Mouse (Mus musculus): ENCODE data around the gene Ly6g6c. TPM values are rescaled to one million over a fixed set of nuclear protein-coding genes. Genes with fewer than 3 reads are reported as not detected.

Gene Ly6g6c
- total and polyA plus RNA-seq, 2 experiments: not detected

- Histone ChIP-seq H3K27ac (replicated peaks; ENCODE audit: insufficient read depth, low read depth, low read length) (peak overlapping the region; percentile 18), H3K27me3 (ENCODE audit: control insufficient read depth, insufficient read depth, low read length) (no peaks in the 10 kb centered on the region), H3K79me2 (ENCODE audit: control insufficient read depth, insufficient read depth, low read length) (no peaks in the 10 kb centered on the region), H3K36me3 (ENCODE audit: control insufficient read depth, insufficient read depth, low read length) (no peaks in the 10 kb centered on the region), H3K4me1 (ENCODE audit: control insufficient read depth, insufficient read depth, low read length) (no peaks in the 10 kb centered on the region), H3K9ac (ENCODE audit: low read depth, low read length) (no peak overlapping the region), H3K4me3 (ENCODE audit: insufficient read depth, low read depth, low read length) (no peak overlapping the region)
- TF ChIP-seq POLR2A (IDR thresholded peaks at IDR 0.05; ENCODE audit: extremely low read depth, insufficient read depth, low read length) (no peak), CTCF (IDR thresholded peaks at IDR 0.05; ENCODE audit: low read depth, low read length) (no peak)
- WGBS: 56% methylated on average over 4 of the region's 4 CpGs
- no peak for DNase-seq (ENCODE audit: extremely low read depth, low read depth, low spot score)
Observed at GRCm38 (mm10) chr17:35023756-35024155, 41.4 kb upstream of the Ly6g6c start.

GRCm38 (mm10) chr17:35024261-35024660 lies 40.9 kb upstream of the Ly6g6c start:
- TF ChIP-seq POLR2A (IDR thresholded peaks at IDR 0.05; ENCODE audit: extremely low read depth, insufficient read depth, low read length) (no peak), CTCF (IDR thresholded peaks at IDR 0.05; ENCODE audit: low read depth, low read length) (no peak)
- no peaks in the 10 kb centered on the region for H3K4me1 ChIP-seq (ENCODE audit: control insufficient read depth, insufficient read depth, low read length)
- WGBS: 73% methylated on average over 13 of the region's 13 CpGs
- H3K27ac ChIP-seq (replicated peaks; ENCODE audit: insufficient read depth, low read depth, low read length): peak overlapping the region; percentile 18
- H3K27me3 ChIP-seq (ENCODE audit: control insufficient read depth, insufficient read depth, low read length): no peaks in the 10 kb centered on the region
- DNase-seq (ENCODE audit: extremely low read depth, low read depth, low spot score): no peak
- no peak overlapping the region for H3K9ac ChIP-seq (ENCODE audit: low read depth, low read length)
- no peaks in the 10 kb centered on the region for H3K36me3 ChIP-seq (ENCODE audit: control insufficient read depth, insufficient read depth, low read length)
- H3K4me3 ChIP-seq (ENCODE audit: insufficient read depth, low read depth, low read length): no peak overlapping the region
- H3K79me2 ChIP-seq (ENCODE audit: control insufficient read depth, insufficient read depth, low read length): no peaks in the 10 kb centered on the region

- no peak for TF ChIP-seq CTCF (IDR thresholded peaks at IDR 0.05; ENCODE audit: low read depth, low read length)
- no peak for TF ChIP-seq POLR2A (IDR thresholded peaks at IDR 0.05; ENCODE audit: extremely low read depth, insufficient read depth, low read length)
- Histone ChIP-seq H3K27ac (replicated peaks; ENCODE audit: insufficient read depth, low read depth, low read length) (0 out of 2 replicates have a peak overlapping the region, but pooled peaks have one; percentile 2), H3K27me3 (ENCODE audit: control insufficient read depth, insufficient read depth, low read length) (no peaks in the 10 kb centered on the region), H3K79me2 (ENCODE audit: control insufficient read depth, insufficient read depth, low read length) (no peaks in the 10 kb centered on the region), H3K9ac (ENCODE audit: low read depth, low read length) (no peak overlapping the region), H3K4me3 (ENCODE audit: insufficient read depth, low read depth, low read length) (no peak overlapping the region), H3K4me1 (ENCODE audit: control insufficient read depth, insufficient read depth, low read length) (no peaks in the 10 kb centered on the region), H3K36me3 (ENCODE audit: control insufficient read depth, insufficient read depth, low read length) (no peaks in the 10 kb centered on the region)
- 64% methylated on average over 10 of the region's 10 CpGs for WGBS
- no peak for DNase-seq (ENCODE audit: extremely low read depth, low read depth, low spot score)
Observed at GRCm38 (mm10) chr17:35024691-35025488, 40.3 kb upstream of the Ly6g6c start.

- H3K27ac ChIP-seq (replicated peaks; ENCODE audit: insufficient read depth, low read depth, low read length): no peak overlapping the region
- DNase-seq (ENCODE audit: extremely low read depth, low read depth, low spot score): no peak
- H3K79me2 ChIP-seq (ENCODE audit: control insufficient read depth, insufficient read depth, low read length): no peaks in the 10 kb centered on the region
- no peaks in the 10 kb centered on the region for H3K4me1 ChIP-seq (ENCODE audit: control insufficient read depth, insufficient read depth, low read length)
- 91% methylated on average over 5 of the region's 5 CpGs for WGBS
- TF ChIP-seq POLR2A (IDR thresholded peaks at IDR 0.05; ENCODE audit: extremely low read depth, insufficient read depth, low read length): no peak
- no peak for TF ChIP-seq CTCF (IDR thresholded peaks at IDR 0.05; ENCODE audit: low read depth, low read length)
- no peaks in the 10 kb centered on the region for H3K36me3 ChIP-seq (ENCODE audit: control insufficient read depth, insufficient read depth, low read length)
- no peaks in the 10 kb centered on the region for H3K27me3 ChIP-seq (ENCODE audit: control insufficient read depth, insufficient read depth, low read length)
- H3K4me3 ChIP-seq (ENCODE audit: insufficient read depth, low read depth, low read length): no peak overlapping the region
- no peak overlapping the region for H3K9ac ChIP-seq (ENCODE audit: low read depth, low read length)
Observed at GRCm38 (mm10) chr17:35026206-35026605, 39.0 kb upstream of the Ly6g6c start.

GRCm38 (mm10) chr17:35027277-35028068 lies 37.7 kb upstream of the Ly6g6c start, which contains the start of gene Sapcd1:
Sapcd1 (minus strand) TSS chr17:35028016.
- Histone ChIP-seq H3K9ac (ENCODE audit: low read depth, low read length) (no peak within 1 kb of the TSS), H3K4me3 (ENCODE audit: insufficient read depth, low read depth, low read length) (no peak within 1 kb of the TSS), H3K27me3 (ENCODE audit: control insufficient read depth, insufficient read depth, low read length) (no peaks in the 10 kb centered on the region), H3K27ac (replicated peaks; ENCODE audit: insufficient read depth, low read depth, low read length) (no peak within 1 kb of the TSS), H3K79me2 (ENCODE audit: control insufficient read depth, insufficient read depth, low read length) (no peaks in the 10 kb centered on the region), H3K4me1 (ENCODE audit: control insufficient read depth, insufficient read depth, low read length) (no peaks in the 10 kb centered on the region), H3K36me3 (ENCODE audit: control insufficient read depth, insufficient read depth, low read length) (no peaks in the 10 kb centered on the region)
- DNase-seq (ENCODE audit: extremely low read depth, low read depth, low spot score): no peak
- WGBS: 83% methylated on average over 13 of the region's 13 CpGs
- TF ChIP-seq CTCF (IDR thresholded peaks at IDR 0.05; ENCODE audit: low read depth, low read length) (no peak), POLR2A (IDR thresholded peaks at IDR 0.05; ENCODE audit: extremely low read depth, insufficient read depth, low read length) (no peak)

Data from liver, adult 2 months (tissue).